Mouse (Mus musculus): ENCODE results near the gene Olfr917.

The Olfr917 gene

DNA sequence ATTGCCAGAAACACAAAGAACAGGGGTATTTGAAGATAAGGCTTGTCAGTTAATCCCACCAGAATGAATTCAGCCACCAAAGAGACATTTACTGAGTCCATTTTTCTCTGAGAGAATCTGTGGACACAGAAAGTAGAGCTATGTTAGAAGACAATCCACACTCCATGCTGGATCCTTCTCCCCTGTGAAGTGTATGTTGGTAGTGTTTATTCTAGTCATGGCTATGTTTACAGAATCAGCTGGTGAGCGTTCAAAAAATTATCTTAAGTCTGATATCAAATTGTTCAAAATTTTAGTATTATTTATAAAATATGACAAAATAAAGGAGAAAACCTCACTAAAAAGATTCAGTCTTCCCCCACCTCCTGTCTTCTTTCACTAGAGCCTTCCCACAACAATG is at the start of gene Olfr917:
Gene Olfr917, minus strand, starts transcription at position 101 of the 400 bp plus-strand sequence.
- DNase-seq = no peak

DNA sequence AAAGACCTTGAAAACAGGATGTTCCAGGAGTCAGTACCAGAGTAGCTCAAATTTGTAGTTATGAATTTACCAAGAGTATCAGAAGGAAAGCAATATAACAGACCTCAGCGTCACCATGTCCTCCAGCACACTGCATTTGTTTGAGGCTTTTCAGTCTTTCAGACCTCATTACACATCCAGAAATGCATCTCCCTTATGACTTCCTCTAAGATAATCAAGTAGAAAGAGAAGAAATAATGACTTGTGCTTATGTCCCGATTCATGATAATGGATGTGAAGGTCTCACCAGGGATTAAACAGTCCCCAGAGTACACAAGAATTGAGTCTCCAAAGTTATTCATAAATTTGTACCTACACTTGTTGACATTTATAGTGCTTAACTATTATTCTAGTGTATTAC is 8.9 kb upstream of the Olfr917 start, which contains the start of gene Olfr918:
Gene Olfr918, minus strand, starts transcription at position 101 of the 400 bp plus-strand sequence.
- no peak for DNase-seq

DNA sequence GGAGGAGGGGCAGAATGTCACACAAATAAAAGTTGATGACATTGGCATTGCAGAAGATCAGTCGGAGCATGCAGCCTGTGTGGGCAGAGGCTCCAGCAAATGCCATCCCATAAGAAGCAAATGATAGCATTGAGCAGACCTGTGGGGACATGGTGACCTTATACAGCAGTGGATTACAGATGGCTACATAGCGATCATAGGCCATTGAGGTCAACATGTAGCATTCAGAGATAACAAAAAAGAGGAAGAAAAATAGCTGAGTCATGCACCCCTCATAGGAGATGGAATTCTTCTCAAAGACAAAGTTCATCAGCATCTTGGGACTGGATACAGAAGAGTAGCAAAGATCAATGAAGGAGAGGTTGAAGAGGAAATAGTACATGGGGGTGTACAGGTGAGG is 7.2 kb upstream of the Olfr917 start:
- no peak for DNase-seq

DNA sequence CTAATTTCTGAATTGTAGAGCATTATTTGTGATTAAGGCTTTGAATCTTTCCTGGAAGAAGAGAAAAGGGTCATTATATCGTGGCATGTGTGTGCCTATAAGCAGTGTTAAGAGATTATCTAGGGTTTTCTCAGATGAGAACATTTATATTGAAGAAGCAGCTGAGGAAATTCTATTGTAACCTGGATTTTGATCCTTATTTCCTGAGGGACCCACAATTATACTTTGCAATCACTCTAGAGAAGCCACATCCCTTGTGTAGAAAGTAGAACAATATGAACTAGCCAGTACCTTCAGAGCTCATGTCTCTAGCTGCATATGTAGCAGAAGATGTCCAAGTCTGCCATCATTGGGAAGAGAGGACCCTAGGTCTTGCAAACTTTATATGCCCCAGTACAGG is 5.9 kb downstream of the Olfr917 start, which contains the start of gene Olfr916:
Gene Olfr916, minus strand, starts transcription at position 101 of the 400 bp plus-strand sequence.
- no peak for DNase-seq

DNA sequence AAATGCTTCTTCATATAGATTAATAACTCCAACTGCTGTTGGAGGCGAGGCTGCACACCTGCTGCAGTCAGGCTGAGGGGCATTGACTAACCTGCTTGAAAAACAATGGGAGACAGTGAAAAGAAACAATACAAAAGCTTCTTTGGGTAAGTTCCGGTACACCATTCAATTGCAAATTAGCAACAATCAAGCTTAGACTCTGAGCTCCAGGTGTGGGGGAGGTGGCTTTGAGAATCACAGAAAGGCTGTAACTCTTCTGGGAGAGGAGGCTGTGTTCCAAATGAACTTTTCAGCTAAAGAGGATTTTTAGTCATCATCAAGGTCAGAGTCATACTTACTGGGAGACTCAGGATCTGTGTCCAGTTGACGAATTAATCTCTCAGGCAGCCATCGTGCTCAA is 33.2 kb downstream of the Olfr917 start:
- DNase-seq = no peak

Data from lung, postnatal 4 days (tissue).